ENCODE assay signal across 9 mouse cellular contexts in the genomic region with DNA sequence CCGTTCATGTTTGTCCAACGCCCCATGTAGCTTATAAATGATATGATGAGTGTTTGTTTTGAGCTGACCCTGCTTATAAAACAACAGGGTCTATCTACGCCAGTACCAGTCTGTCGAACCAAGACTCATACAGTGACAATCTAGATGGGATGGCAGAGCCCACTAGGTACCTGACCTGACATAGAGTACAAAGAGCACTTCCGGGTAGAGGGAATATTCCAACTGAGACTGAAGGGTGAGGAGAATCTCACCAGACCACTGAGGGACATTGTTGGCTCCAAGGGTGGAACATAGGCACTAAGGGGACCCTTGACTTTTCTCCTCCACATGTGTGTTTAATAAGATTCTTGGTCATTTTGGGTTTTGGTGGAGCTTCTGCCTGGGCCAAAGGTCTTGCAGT. TPM values are rescaled to one million over a fixed set of nuclear protein-coding genes. Genes with fewer than 3 reads are reported as not detected.
DNase-seq lines count a peak whose midpoint lies in the region; ATAC-seq lines count a peak whose summit lies in the region.
"Had no signal": no experiment of that assay in that cellular context is flagged by ENCODE, and none has a peak within 500 bp of the region (broad histone marks: within the 10 kb centered on the region; RNA-seq: fewer than 3 reads in every experiment).

No protein-coding gene starts in this region.

- H3K4me1 ChIP-seq in kidney, embryonic 16.5 days (ENCODE audit: insufficient read depth, low read length), result peaks cover 20% of the 10 kb centered on the region
- peaks cover 23% of the 10 kb centered on the region for H3K4me1 ChIP-seq in embryonic facial prominence, embryonic 10.5 days
- H3K4me1 ChIP-seq in hindbrain, embryonic 13.5 days (replicated peaks), result peaks cover 30% of the 10 kb centered on the region
- peaks cover 19% of the 10 kb centered on the region for H3K4me1 ChIP-seq in midbrain, embryonic 14.5 days (ENCODE audit: control insufficient read depth, insufficient read depth, low read length)

- no peaks in the 10 kb centered on the region for H3K9me3 ChIP-seq in kidney, embryonic 16.5 days (ENCODE audit: low read length)
- H3K9me3 ChIP-seq in embryonic facial prominence, embryonic 10.5 days, result no peaks in the 10 kb centered on the region
- H3K9me3 ChIP-seq in hindbrain, embryonic 13.5 days, result no peaks in the 10 kb centered on the region
- no peaks in the 10 kb centered on the region for H3K9me3 ChIP-seq in midbrain, embryonic 14.5 days (ENCODE audit: control insufficient read depth, low read length)

- peak overlapping the region; percentile 71 for H3K9ac ChIP-seq in kidney, embryonic 16.5 days (replicated peaks; ENCODE audit: low read length)
- H3K9ac ChIP-seq in hindbrain, embryonic 13.5 days, result peak overlapping the region; percentile 82
- peak overlapping the region; percentile 79 for H3K9ac ChIP-seq in midbrain, embryonic 14.5 days (replicated peaks; ENCODE audit: low read length)

- no peaks in the 10 kb centered on the region for H3K36me3 ChIP-seq in kidney, embryonic 16.5 days (ENCODE audit: insufficient read depth, low read length)
- H3K36me3 ChIP-seq in embryonic facial prominence, embryonic 10.5 days (replicated peaks), result peaks cover 53% of the 10 kb centered on the region
- H3K36me3 ChIP-seq in hindbrain, embryonic 13.5 days, result peaks cover 20% of the 10 kb centered on the region
- peaks cover 14% of the 10 kb centered on the region for H3K36me3 ChIP-seq in midbrain, embryonic 14.5 days (ENCODE audit: control insufficient read depth, insufficient read depth, low read length)

- no peak for ATAC-seq in kidney, embryonic 16.5 days (ENCODE audit: low FRiP score, low TSS enrichment)
- ATAC-seq in hindbrain, embryonic 13.5 days (ENCODE audit: low FRiP score), result no peak
- no peak for ATAC-seq in midbrain, embryonic 14.5 days (ENCODE audit: low FRiP score, low TSS enrichment)

- peak overlapping the region; percentile 86 for H3K4me2 ChIP-seq in kidney, embryonic 16.5 days (replicated peaks; ENCODE audit: low read depth, low read length)
- H3K4me2 ChIP-seq in hindbrain, embryonic 13.5 days, result peak overlapping the region; percentile 85
- peak overlapping the region; percentile 92 for H3K4me2 ChIP-seq in midbrain, embryonic 14.5 days (ENCODE audit: low read length)

- peak overlapping the region; percentile 74 for H3K27ac ChIP-seq in kidney, embryonic 16.5 days (ENCODE audit: low read length)
- peak overlapping the region; percentile 97 for H3K27ac ChIP-seq in embryonic facial prominence, embryonic 10.5 days (replicated peaks)
- H3K27ac ChIP-seq in hindbrain, embryonic 13.5 days, result peak overlapping the region; percentile 99
- peak overlapping the region; percentile 100 for H3K27ac ChIP-seq in midbrain, embryonic 14.5 days (replicated peaks; ENCODE audit: low read depth, low read length)

- no peak for DNase-seq in kidney, postnatal 36 days
- no peak for DNase-seq in embryonic facial prominence, embryonic 10.5 days (ENCODE audit: low spot score)
- DNase-seq in midbrain, embryonic 14.5 days, result no peak
- no peak for DNase-seq in left cerebral cortex, postnatal 4 days
- no peak for DNase-seq in adipocyte (ENCODE audit: low spot score)
- DNase-seq in left cerebral cortex, postnatal 25 days (ENCODE audit: low spot score in 2 of 2), result no peak

- no peaks in the 10 kb centered on the region for H3K27me3 ChIP-seq in kidney, embryonic 16.5 days (ENCODE audit: insufficient read depth, low read length)
- no peaks in the 10 kb centered on the region for H3K27me3 ChIP-seq in embryonic facial prominence, embryonic 10.5 days (replicated peaks; ENCODE audit: low read depth, poor library complexity, severe bottlenecking)
- H3K27me3 ChIP-seq in hindbrain, embryonic 13.5 days, result no peaks in the 10 kb centered on the region
- no peaks in the 10 kb centered on the region for H3K27me3 ChIP-seq in midbrain, embryonic 14.5 days (ENCODE audit: control insufficient read depth, insufficient read depth, low read length)

- 26% methylated on average over 5 of the region's 5 CpGs for WGBS in kidney, embryonic 16.5 days
- 55% methylated on average over 5 of the region's 5 CpGs for WGBS in embryonic facial prominence, embryonic 10.5 days
- 55% methylated on average over 5 of the region's 5 CpGs for WGBS in hindbrain, embryonic 13.5 days
- WGBS in midbrain, embryonic 14.5 days, result 44% methylated on average over 5 of the region's 5 CpGs

- H3K4me3 ChIP-seq in kidney, embryonic 16.5 days (ENCODE audit: low read length), result peak overlapping the region; percentile 68
- H3K4me3 ChIP-seq in embryonic facial prominence, embryonic 10.5 days, result peak overlapping the region; percentile 74
- peak overlapping the region; percentile 64 for H3K4me3 ChIP-seq in hindbrain, embryonic 13.5 days
- peak overlapping the region; percentile 65 for H3K4me3 ChIP-seq in midbrain, embryonic 14.5 days (replicated peaks; ENCODE audit: low read depth, low read length)

- intact Hi-C loops in left cerebral cortex, postnatal 4 days (cut with DNase I), result no loop called here
- intact Hi-C loops in left cerebral cortex, postnatal 25 days (cut with DNase I), result loop anchor here (2.0 to 5.0 kb wide), 2 partner anchors 52 to 113 kb away; a partner anchor contains a TSS

RNA-seq across cellular contexts. Expression of a gene that starts 1.3 kb away (rescaled TPM):
- polyA plus RNA-seq in kidney, embryonic 16.5 days (2015; fragmentation: Nextera tagmentation; extraction: Ambion mirVana), result 42.9 and 44.6 TPM in 2 replicates
- 46.4 and 49.4 TPM in 2 replicates for polyA plus RNA-seq in embryonic facial prominence, embryonic 10.5 days (2016; fragmentation: Nextera tagmentation; extraction: Ambion mirVana)
- 36.9 and 37.1 TPM in 2 replicates for polyA plus RNA-seq in hindbrain, embryonic 13.5 days (2015; fragmentation: Nextera tagmentation; extraction: Ambion mirVana)
- 33.2 and 35.0 TPM in 2 replicates for polyA plus RNA-seq in midbrain, embryonic 14.5 days (2014; fragmentation: Nextera tagmentation; extraction: Ambion mirVana)
- total RNA-seq in left cerebral cortex, postnatal 4 days (2021), result 10 to 100 TPM; 33.8 to 35.0 TPM
- 10 to 100 TPM; 46.6 to 47.3 TPM for total RNA-seq in left cerebral cortex, postnatal 25 days (2021)

RNA-seq across cellular contexts. Expression of a gene that starts 17.1 kb away (rescaled TPM):
- polyA plus RNA-seq in kidney, embryonic 16.5 days (2015; fragmentation: Nextera tagmentation; extraction: Ambion mirVana), result 4.0 and 4.3 TPM in 2 replicates
- 1.7 and 2.0 TPM in 2 replicates for polyA plus RNA-seq in embryonic facial prominence, embryonic 10.5 days (2016; fragmentation: Nextera tagmentation; extraction: Ambion mirVana)
- polyA plus RNA-seq in hindbrain, embryonic 13.5 days (2015; fragmentation: Nextera tagmentation; extraction: Ambion mirVana), result 1.8 and 2.3 TPM in 2 replicates
- 1.8 and 2.5 TPM in 2 replicates for polyA plus RNA-seq in midbrain, embryonic 14.5 days (2014; fragmentation: Nextera tagmentation; extraction: Ambion mirVana)
- 1 to 10 TPM; 3.5 to 4.3 TPM for total RNA-seq in left cerebral cortex, postnatal 4 days (2021)
- total RNA-seq in left cerebral cortex, postnatal 25 days (2021), result 1 to 10 TPM; 3.7 to 4.3 TPM

RNA-seq across cellular contexts. Expression of a gene that starts 42.2 kb away (rescaled TPM):
- 81.0 and 86.9 TPM in 2 replicates for polyA plus RNA-seq in kidney, embryonic 16.5 days (2015; fragmentation: Nextera tagmentation; extraction: Ambion mirVana)
- 56.7 and 61.1 TPM in 2 replicates for polyA plus RNA-seq in embryonic facial prominence, embryonic 10.5 days (2016; fragmentation: Nextera tagmentation; extraction: Ambion mirVana)
- polyA plus RNA-seq in hindbrain, embryonic 13.5 days (2015; fragmentation: Nextera tagmentation; extraction: Ambion mirVana), result 38.5 and 39.7 TPM in 2 replicates
- 28.9 and 29.1 TPM in 2 replicates for polyA plus RNA-seq in midbrain, embryonic 14.5 days (2014; fragmentation: Nextera tagmentation; extraction: Ambion mirVana)
- total RNA-seq in left cerebral cortex, postnatal 4 days (2021), result 10 to 100 TPM; 45.3 to 46.6 TPM
- total RNA-seq in left cerebral cortex, postnatal 25 days (2021), result 10 to 100 TPM; 13.1 to 14.3 TPM

RNA-seq across cellular contexts. Expression of a gene that starts 50.5 kb away (rescaled TPM):
- 0.22 TPM in 1 of 2 replicates, not detected in the other for polyA plus RNA-seq in kidney, embryonic 16.5 days (2015; fragmentation: Nextera tagmentation; extraction: Ambion mirVana)
- polyA plus RNA-seq in embryonic facial prominence, embryonic 10.5 days (2016; fragmentation: Nextera tagmentation; extraction: Ambion mirVana), result 0.25 TPM in 1 of 2 replicates, not detected in the other
- polyA plus RNA-seq in hindbrain, embryonic 13.5 days (2015; fragmentation: Nextera tagmentation; extraction: Ambion mirVana), result 0.49 and 0.69 TPM in 2 replicates
- polyA plus RNA-seq in midbrain, embryonic 14.5 days (2014; fragmentation: Nextera tagmentation; extraction: Ambion mirVana), result 0.62 and 1.2 TPM in 2 replicates
- under 1 TPM; 0.60 to 0.64 TPM for total RNA-seq in left cerebral cortex, postnatal 4 days (2021)
- total RNA-seq in left cerebral cortex, postnatal 25 days (2021), result under 1 TPM in 1 of 2 experiments, not detected in 1; 0.55 TPM
- total RNA-seq: left cerebral cortex, adult 18-20 months had no signal

RNA-seq across cellular contexts. Expression of a gene that starts 53.0 kb away (rescaled TPM):
- 8.0 and 9.4 TPM in 2 replicates for polyA plus RNA-seq in kidney, embryonic 16.5 days (2015; fragmentation: Nextera tagmentation; extraction: Ambion mirVana)
- 16.6 and 18.8 TPM in 2 replicates for polyA plus RNA-seq in embryonic facial prominence, embryonic 10.5 days (2016; fragmentation: Nextera tagmentation; extraction: Ambion mirVana)
- 101 and 104 TPM in 2 replicates for polyA plus RNA-seq in hindbrain, embryonic 13.5 days (2015; fragmentation: Nextera tagmentation; extraction: Ambion mirVana)
- polyA plus RNA-seq in midbrain, embryonic 14.5 days (2014; fragmentation: Nextera tagmentation; extraction: Ambion mirVana), result 100.0 and 101 TPM in 2 replicates
- 100 to 1,000 TPM; 154 to 161 TPM for total RNA-seq in left cerebral cortex, postnatal 4 days (2021)
- total RNA-seq in left cerebral cortex, postnatal 25 days (2021), result 100 to 1,000 TPM; 112 TPM
